Mouse (Mus musculus) G1E (cell line): ENCODE measurements around the gene Dnah11.

Experiments used
- CTCF ChIP-seq: IDR thresholded peaks from 2 replicates; pipeline ENCODE4 v1.5.1; 2012; ENCODE audit warnings: low read depth, low read length, inconsistent platforms, mixed read lengths
- GATA1 ChIP-seq: IDR thresholded peaks from 2 replicates; pipeline ENCODE4 v1.6.1; 2012; ENCODE audit warnings: borderline replicate concordance, low read length, inconsistent platforms, mixed read lengths
- TAL1 ChIP-seq: conservative IDR thresholded peaks from 2 replicates; pipeline ENCODE4 v1.6.1; 2012; ENCODE audit warnings: low read depth, low read length, inconsistent platforms, mixed read lengths

DNA sequence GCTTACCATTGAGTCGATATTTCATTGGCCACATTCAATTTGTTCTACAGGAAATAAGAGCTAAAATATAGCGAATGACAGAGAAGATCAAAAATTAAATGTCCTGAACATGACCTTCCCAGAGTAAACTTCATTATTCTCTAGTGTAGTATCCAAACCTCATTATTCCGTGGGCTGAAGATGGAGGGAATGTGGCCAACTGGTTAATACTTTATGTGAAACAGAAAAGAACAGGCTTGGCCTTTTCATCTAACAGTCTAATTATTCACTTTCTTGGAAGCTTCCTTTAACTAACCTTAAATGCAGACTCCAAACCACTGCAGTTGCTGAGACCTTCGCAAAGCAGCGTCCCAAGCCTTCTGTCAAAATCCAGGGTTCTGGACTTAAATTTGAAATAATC is 41.9 kb downstream of the Dnah11 start:
- TF ChIP-seq GATA1 (no peak), CTCF (no peak), TAL1 (no peak)
